Mouse (Mus musculus): ENCODE results near the gene Car10. TPM values are rescaled to one million over a fixed set of nuclear protein-coding genes. Genes with fewer than 3 reads are reported as not detected.

Gene Car10
- polyA plus RNA-seq, 1 experiment from 2014 or later, result 29.3 TPM

DNA sequence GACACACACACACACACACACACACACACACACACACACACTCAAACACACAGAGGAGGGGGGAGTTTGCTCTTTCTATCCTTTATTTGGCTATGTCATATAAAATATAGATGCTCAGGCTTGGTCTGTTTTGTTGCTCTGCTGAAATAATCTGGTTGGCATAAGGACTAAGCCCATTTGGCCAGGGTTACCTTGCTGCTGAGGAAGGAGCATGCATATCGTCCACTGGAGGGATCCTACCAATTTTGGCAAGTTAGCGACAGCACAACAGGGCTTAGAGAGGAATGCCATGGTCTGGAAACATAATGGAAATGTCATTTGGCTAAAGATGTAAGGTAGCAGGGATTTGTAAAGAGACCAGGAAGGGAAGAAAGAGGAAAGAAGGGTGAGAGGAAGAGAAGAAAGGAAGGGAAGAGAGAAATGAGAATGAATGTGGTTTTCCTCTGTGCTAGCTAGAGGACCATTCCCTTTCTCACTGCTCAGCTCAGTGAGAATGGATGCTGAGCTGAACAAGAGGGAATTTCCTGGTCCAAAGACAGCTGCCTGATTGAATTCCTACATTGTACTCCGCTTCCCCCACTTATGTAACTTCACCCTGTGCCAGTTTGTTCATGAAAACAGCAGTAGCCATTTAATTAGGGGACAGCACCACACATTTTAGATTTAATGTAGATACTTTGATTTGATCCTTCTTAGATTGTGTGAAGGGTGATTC lies 5.4 kb downstream of the Car10 start:
- peak overlapping the region; percentile 39 for H3K9ac ChIP-seq
- H3K4me3 ChIP-seq, result peak overlapping the region; percentile 66
- H3K36me3 ChIP-seq, result no peaks in the 10 kb centered on the region
- no peak overlapping the region for H3K27ac ChIP-seq
- H3K9me3 ChIP-seq, result no peaks in the 10 kb centered on the region
- ATAC-seq (ENCODE audit: low FRiP score), result no peak
- 70% methylated on average over 3 of the region's 3 CpGs for WGBS
- peak overlapping the region; percentile 95 for H3K4me2 ChIP-seq
- peaks cover 12% of the 10 kb centered on the region for H3K4me1 ChIP-seq (replicated peaks)
- H3K27me3 ChIP-seq, result peaks cover 37% of the 10 kb centered on the region

DNA sequence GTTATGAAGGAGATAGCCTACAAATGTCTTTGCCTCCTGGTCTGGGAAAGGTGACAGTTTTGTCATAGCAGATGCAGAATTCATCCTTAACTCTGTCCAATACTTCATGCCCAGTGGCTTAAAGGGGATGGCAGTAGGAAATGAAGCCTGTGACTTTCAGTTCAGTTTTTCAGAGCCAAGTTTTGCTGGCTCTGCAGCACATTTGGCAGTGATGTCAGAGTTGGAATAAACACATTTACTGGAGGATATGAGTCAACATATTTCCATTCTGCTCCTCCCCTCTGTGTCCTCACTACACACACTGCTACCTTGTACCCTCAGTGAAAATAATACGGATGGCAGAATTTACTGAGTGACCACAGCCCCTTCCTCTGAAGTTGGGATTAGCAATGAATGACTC lies 11.6 kb downstream of the Car10 start:
- Histone ChIP-seq H3K4me1 (replicated peaks) (no peaks in the 10 kb centered on the region), H3K27ac (no peak overlapping the region)
- 76% methylated on average over 1 of the region's 1 CpGs for WGBS

DNA sequence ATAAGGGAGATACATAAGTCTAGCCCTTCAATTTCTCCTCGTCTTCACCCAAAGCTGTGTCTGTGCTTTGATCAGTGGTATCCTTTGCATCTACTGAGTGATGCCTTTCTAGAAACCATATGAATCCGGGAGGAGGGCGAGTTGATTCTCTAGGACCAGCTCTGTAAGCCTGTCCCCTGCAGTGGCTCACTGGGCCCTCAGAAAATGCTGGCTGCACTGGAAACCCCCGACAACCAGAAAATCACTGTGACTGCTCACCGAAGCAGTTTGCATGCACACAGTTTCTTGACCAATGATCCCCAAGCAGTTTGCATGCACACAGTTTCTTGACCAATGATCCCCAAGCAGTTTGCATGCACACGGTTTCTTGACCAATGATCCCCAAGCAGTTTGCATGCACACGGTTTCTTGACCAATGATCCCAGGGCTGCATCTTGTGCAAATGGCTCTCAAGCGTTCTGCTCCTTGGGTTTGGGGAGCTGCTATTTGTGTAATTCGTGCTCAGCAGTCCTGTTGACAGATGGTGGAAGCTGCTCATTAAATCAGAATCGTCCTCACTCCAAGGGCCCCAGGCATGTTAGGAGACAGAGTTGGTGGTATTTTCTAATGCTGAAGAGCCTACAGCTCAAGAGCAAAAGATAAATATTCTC lies 23.1 kb downstream of the Car10 start:
- H3K4me2 ChIP-seq, result no peak overlapping the region
- no peaks in the 10 kb centered on the region for H3K9me3 ChIP-seq
- no peak for ATAC-seq (ENCODE audit: low FRiP score)
- no peaks in the 10 kb centered on the region; the same call in 1 of the 2 replicates for H3K4me1 ChIP-seq (replicated peaks)
- no peaks in the 10 kb centered on the region for H3K27me3 ChIP-seq
- H3K9ac ChIP-seq, result no peak overlapping the region
- no peak overlapping the region for H3K4me3 ChIP-seq
- H3K27ac ChIP-seq, result no peak overlapping the region
- 75% methylated on average over 10 of the region's 10 CpGs for WGBS
- H3K36me3 ChIP-seq, result no peaks in the 10 kb centered on the region

More for the DNA sequence above, 11.6 kb downstream of the Car10 start:
- Histone ChIP-seq H3K36me3 (no peaks in the 10 kb centered on the region), H3K27me3 (no peaks in the 10 kb centered on the region), H3K4me3 (no peak overlapping the region), H3K9me3 (no peaks in the 10 kb centered on the region), H3K9ac (no peak overlapping the region), H3K4me2 (no peak overlapping the region)
- ATAC-seq (ENCODE audit: low FRiP score), result no peak

DNA sequence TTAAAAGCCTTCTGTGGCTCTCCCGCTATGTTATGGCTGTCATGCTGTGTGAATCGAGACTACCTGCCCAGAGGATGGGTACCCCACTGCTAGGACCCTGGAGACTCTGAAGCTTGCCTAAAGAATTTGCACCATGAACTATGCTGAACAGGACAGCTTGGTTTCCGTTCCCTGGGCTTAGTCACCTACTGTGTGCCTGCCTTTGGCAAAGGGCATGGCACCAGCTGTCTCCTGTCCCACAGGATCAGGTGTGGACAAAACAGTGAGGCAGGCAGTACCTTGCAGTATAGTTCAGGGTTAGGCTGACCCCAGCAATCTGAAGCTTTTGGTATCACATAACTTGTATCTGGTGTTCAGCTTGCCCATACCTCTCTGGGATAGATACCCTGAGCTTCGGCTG lies 25.9 kb downstream of the Car10 start:
- no peaks in the 10 kb centered on the region for H3K9me3 ChIP-seq
- WGBS, result 78% methylated on average over 4 of the region's 4 CpGs

DNA sequence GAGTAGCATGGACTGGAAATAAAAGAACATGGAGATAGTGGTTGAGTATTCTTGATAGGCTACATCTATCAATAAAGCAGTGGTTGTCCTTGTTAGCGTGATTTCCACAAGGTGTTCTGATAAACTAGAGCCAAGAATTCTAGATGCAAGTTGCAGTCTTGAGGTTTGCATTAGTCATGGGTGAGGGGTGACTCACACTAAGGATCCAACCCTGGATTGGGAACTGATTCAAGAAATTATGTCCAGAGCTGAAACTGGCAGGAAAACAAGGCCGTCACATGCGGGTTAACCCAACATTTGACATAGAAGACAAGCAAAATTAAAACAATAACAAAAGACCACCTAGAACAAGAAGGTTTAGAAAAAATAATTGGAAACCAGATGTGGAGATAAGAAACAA lies 28.6 kb downstream of the Car10 start:
- no peaks in the 10 kb centered on the region for H3K4me1 ChIP-seq (replicated peaks)
- H3K9me3 ChIP-seq, result no peaks in the 10 kb centered on the region
- no peak for ATAC-seq (ENCODE audit: low FRiP score)
- H3K36me3 ChIP-seq, result no peaks in the 10 kb centered on the region
- H3K4me3 ChIP-seq, result no peak overlapping the region
- no peak overlapping the region for H3K4me2 ChIP-seq
- H3K27ac ChIP-seq, result no peak overlapping the region
- WGBS, result 93% methylated on average over 3 of the region's 3 CpGs
- H3K9ac ChIP-seq, result no peak overlapping the region
- H3K27me3 ChIP-seq, result no peaks in the 10 kb centered on the region

More for the DNA sequence above, 25.9 kb downstream of the Car10 start:
- Histone ChIP-seq H3K9ac (no peak overlapping the region), H3K36me3 (no peaks in the 10 kb centered on the region), H3K27me3 (no peaks in the 10 kb centered on the region), H3K27ac (no peak overlapping the region), H3K4me1 (replicated peaks) (no peaks in the 10 kb centered on the region; the same call in 1 of the 2 replicates), H3K4me3 (no peak overlapping the region), H3K4me2 (no peak overlapping the region)
- no peak for ATAC-seq (ENCODE audit: low FRiP score)

DNA sequence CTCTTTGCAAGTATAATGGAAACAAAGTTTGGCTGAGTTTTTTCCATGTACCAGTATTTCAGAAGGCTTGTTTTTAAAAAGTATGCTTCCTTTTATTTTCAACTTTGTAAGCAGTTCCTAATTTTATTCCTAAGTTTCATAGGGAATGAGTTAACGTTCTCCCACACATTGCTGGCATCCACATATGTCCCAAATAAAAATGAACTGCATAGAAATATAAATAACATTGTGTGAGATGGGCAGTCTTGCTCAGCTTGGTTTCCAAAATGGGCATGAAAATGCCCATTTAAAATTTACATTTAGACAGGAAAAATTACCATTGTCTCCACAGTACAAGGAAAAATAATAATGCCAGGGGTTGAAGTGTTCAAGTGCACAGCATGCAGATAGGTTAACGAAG lies 30.7 kb downstream of the Car10 start:
- Histone ChIP-seq H3K9me3 (no peaks in the 10 kb centered on the region), H3K4me1 (replicated peaks) (no peaks in the 10 kb centered on the region), H3K4me3 (no peak overlapping the region), H3K36me3 (no peaks in the 10 kb centered on the region), H3K9ac (no peak overlapping the region), H3K27me3 (no peaks in the 10 kb centered on the region), H3K27ac (no peak overlapping the region), H3K4me2 (no peak overlapping the region)
- 83% methylated on average over 2 of the region's 2 CpGs for whole genome bisulfite sequencing
- no peak for ATAC-seq (ENCODE audit: low FRiP score)

DNA sequence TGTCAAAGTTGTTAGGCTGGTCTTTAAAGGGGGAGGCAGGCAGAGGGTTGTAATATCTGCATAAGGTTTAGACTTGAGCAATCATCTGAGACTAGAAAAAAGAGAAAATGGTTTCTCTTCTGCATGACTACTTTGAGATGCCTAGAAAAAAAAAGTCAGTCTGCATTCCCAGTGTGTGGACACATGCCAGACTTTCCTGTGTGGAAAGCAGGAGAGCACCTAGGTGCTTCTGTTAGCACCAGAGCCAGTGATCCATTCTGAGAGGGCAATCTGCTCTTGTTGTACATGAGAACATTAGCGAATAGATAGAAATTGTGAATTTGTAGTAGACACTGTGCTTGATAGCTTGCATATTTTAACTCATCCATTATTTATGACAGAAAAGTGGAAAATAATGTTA lies 40.0 kb downstream of the Car10 start:
- ATAC-seq (ENCODE audit: low FRiP score), result no peak
- H3K4me2 ChIP-seq, result no peak overlapping the region

DNA sequence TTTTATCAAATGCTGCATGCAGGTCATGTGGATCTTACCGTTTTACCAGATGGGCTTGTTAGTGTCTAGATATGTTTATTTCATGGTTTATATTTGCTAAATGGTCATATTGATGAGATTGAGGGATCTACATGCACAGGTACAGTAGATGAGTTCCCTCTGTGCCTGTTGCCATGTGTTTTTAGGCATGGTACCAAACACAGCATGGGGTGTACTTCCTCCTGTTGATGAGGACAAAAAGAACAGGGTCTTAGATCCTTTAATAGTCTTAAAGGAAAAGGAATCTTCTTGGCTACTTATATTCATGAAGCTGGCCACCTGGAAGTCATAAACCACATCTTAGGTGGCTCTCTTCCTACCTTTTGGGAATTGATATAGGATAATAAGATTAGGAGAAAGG lies 43.9 kb downstream of the Car10 start:
- H3K4me2 ChIP-seq, result no peak overlapping the region
- no peak overlapping the region for H3K9ac ChIP-seq
- H3K27me3 ChIP-seq, result no peaks in the 10 kb centered on the region
- H3K4me1 ChIP-seq (replicated peaks), result 0 out of 2 replicates have a peak, but pooled peaks cover 5% of the 10 kb centered on the region
- no peaks in the 10 kb centered on the region for H3K9me3 ChIP-seq
- H3K27ac ChIP-seq, result no peak overlapping the region
- 86% methylated on average over 1 of the region's 1 CpGs for WGBS
- no peak for ATAC-seq (ENCODE audit: low FRiP score)
- no peak overlapping the region for H3K4me3 ChIP-seq
- H3K36me3 ChIP-seq, result no peaks in the 10 kb centered on the region

More for the DNA sequence above, 40.0 kb downstream of the Car10 start:
- Histone ChIP-seq H3K4me1 (replicated peaks) (0 out of 2 replicates have a peak, but pooled peaks cover 5% of the 10 kb centered on the region), H3K27ac (no peak overlapping the region), H3K27me3 (no peaks in the 10 kb centered on the region), H3K9ac (no peak overlapping the region), H3K36me3 (no peaks in the 10 kb centered on the region), H3K4me3 (no peak overlapping the region), H3K9me3 (no peaks in the 10 kb centered on the region)
- WGBS, result 94% methylated on average over 1 of the region's 1 CpGs

DNA sequence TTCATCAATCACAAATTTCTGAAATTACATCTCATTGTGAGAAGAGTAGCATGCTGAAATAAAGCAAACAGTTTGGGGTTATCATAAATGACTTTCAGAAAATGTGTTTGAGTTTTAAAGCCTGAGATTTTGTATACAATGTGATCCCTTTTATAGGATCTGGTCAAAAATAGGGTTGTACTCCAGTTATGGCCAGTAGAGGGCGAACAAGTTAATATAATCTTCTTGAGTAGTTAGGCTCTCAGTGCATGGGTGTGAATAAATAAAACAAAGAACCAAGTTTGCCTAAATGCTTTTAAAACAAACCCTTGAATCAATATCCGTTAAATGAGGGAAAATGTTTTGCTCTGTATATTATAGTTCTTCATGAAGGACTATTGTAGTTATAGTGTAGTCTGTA lies 46.7 kb downstream of the Car10 start:
- 16% methylated on average over 2 of the region's 2 CpGs for WGBS
- Histone ChIP-seq H3K27me3 (no peaks in the 10 kb centered on the region), H3K4me3 (no peak overlapping the region), H3K36me3 (no peaks in the 10 kb centered on the region), H3K9ac (no peak overlapping the region), H3K4me1 (replicated peaks) (0 out of 2 replicates have a peak, but pooled peaks cover 5% of the 10 kb centered on the region), H3K4me2 (no peak overlapping the region), H3K27ac (no peak overlapping the region), H3K9me3 (no peaks in the 10 kb centered on the region)
- no peak for ATAC-seq (ENCODE audit: low FRiP score)

DNA sequence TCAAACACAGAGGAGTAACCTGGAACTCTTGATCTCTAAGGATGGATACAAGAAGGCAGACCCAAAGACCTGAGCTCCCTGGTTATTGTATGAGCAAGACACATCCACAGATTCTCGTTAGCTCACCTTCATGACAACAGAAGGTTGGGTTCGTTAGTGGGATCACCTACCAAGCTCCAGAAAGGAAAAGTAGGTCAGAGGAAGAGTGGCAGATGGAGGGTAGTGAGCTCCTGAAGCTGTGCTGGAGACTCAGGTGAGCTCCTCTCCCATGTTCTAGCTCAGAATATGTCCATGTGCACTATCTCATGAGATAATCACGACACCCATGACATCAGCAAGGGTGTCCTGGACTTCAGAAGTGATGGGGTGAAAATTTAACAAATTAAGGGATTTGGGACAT lies 57.1 kb downstream of the Car10 start:
- no peak for ATAC-seq (ENCODE audit: low FRiP score)
- Histone ChIP-seq H3K4me3 (no peak overlapping the region), H3K27me3 (no peaks in the 10 kb centered on the region), H3K4me2 (no peak overlapping the region), H3K4me1 (replicated peaks) (no peaks in the 10 kb centered on the region), H3K36me3 (no peaks in the 10 kb centered on the region), H3K27ac (no peak overlapping the region), H3K9me3 (no peaks in the 10 kb centered on the region), H3K9ac (no peak overlapping the region)
- WGBS, result 71% methylated on average over 3 of the region's 3 CpGs

DNA sequence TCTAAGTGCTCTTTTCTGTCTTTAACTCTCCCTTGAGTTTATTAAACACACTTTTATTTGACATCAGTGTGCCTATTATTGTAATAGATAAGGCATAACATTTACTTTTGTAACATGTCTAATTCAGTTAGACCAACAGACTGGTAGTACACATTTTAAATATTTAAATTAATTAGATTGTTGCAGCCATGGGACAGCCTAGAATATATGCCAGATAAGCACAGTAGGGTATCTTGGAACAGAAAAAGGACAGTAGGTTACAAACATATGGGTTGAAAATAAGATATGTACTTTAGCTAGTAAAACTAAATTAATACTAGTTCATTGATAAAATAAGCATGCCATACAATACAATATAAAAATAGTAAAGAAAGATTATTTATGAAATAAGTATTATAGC lies 74.6 kb downstream of the Car10 start:
- Histone ChIP-seq H3K27ac (no peak overlapping the region), H3K4me1 (replicated peaks) (no peaks in the 10 kb centered on the region), H3K9ac (no peak overlapping the region), H3K4me2 (no peak overlapping the region), H3K4me3 (no peak overlapping the region), H3K36me3 (no peaks in the 10 kb centered on the region), H3K9me3 (no peaks in the 10 kb centered on the region), H3K27me3 (no peaks in the 10 kb centered on the region)
- ATAC-seq (ENCODE audit: low FRiP score), result no peak

DNA sequence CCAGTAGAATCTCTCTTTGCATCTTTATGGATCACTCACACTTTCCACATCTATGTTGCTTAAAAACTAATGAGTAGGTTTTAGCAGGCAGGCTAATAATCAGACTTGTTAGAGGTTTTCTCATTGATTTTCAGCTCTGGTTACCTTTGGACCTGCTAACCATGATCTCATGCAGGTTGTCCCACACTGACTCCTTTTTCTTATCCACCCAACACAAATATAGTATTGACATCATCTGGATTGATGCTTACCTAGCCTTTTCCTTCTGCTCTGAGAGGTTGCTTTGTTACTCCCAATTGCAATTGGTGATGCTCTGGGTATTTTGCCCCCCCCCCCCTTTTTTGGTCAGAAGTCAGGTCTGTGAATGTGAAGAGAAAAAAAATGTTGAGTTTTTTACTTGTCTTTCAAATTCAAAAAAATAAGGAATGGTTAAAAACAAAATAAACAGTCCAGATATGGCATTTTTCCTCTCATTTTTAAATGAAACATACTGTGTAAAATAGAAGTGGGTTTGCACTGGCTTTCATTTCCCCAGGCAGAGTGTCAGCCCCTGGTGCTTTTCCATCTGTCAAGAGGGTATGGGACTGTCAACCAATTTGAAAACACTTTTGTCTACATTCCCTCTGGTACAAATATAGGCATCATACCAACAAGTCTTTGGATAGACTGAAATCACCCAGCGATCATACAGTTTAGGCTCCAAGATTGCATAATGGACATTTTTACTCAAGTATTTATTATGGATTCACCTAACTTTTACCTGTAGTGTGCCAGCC lies 75.9 kb downstream of the Car10 start:
- Histone ChIP-seq H3K27ac (no peak overlapping the region), H3K36me3 (no peaks in the 10 kb centered on the region), H3K4me2 (no peak overlapping the region), H3K4me3 (no peak overlapping the region), H3K9ac (no peak overlapping the region), H3K27me3 (no peaks in the 10 kb centered on the region), H3K4me1 (replicated peaks) (no peaks in the 10 kb centered on the region), H3K9me3 (no peaks in the 10 kb centered on the region)
- WGBS, result 98% methylated on average over 1 of the region's 1 CpGs
- no peak for ATAC-seq (ENCODE audit: low FRiP score)
